Mouse (Mus musculus): ENCODE results near the gene Atp6v0d1. TPM values are rescaled to one million over a fixed set of nuclear protein-coding genes. Genes with fewer than 3 reads are reported as not detected.

Atp6v0d1 gene
- polyA plus RNA-seq, 1 experiment from 2014 or later: 74.6 TPM

DNA sequence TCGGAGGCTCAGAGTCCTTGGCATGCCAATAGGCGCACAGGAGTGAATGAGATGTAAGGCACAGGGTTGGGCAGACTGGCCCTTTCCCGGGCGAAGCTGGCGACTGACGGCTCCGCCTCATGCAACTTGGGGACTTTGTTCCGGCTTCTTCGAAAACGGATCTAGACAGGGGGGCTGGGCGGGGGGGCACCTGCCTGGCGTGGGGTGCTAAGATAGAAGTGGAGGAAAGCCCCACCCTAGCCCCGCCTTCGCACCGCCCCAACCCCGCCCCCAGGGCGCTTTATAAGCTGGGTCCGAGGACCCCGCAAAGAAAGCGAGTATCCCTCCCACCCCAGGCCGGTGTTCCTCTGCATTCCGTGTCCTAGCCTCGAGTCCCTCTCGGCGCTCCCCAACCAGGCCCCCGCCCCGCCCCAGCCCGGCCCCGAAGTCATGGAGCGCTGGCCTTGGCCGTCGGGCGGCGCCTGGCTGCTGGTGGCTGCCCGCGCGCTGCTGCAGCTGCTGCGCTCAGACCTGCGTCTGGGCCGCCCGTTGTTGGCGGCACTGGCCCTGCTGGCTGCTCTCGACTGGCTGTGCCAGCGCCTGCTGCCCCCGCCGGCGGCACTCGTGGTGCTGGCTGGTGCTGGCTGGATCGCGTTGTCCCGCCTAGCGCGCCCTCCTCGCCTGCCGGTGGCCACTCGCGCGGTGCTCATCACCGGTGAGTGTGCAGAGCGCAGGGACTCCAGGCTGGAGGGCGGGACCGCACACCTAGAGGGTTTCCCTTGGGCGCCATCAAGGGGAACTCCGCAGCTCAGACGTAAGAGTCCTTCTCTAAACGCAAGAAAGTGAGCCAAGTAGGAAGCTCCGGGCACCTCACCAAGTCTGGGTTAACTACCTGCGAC is 47.2 kb downstream of the Atp6v0d1 start, which contains the start of gene Hsd11b2:
TSS of gene Hsd11b2 (plus strand) at position 320 of the 878 bp plus-strand sequence.
- Histone ChIP-seq H3K4me3 (ENCODE audit: low read depth, low read length) (peak within 1 kb of the TSS; percentile 59), H3K36me3 (ENCODE audit: insufficient read depth) (peaks cover 11% of the 10 kb centered on the region; the same call in 1 of the 2 replicates), H3K9ac (peak within 1 kb of the TSS; percentile 64), H3K9me3 (ENCODE audit: low read depth, low read length) (no peaks in the 10 kb centered on the region), H3K27ac (ENCODE audit: low read depth) (peak within 1 kb of the TSS; percentile 65; the same call in 1 of the 2 replicates), H3K4me1 (ENCODE audit: insufficient read depth) (peaks cover 24% of the 10 kb centered on the region), H3K4me2 (peak within 1 kb of the TSS; percentile 99), H3K27me3 (ENCODE audit: insufficient read depth, low read length) (no peaks in the 10 kb centered on the region; the same call in 1 of the 2 replicates)
- no peak for TF ChIP-seq CTCF (IDR thresholded peaks at IDR 0.05; ENCODE audit: low read depth)
- under 1% methylated on average over 68 of the region's 68 CpGs for WGBS
- DNase-seq (peak; percentile 65), ATAC-seq (ENCODE audit: insufficient read depth) (peak; percentile 55)

DNA sequence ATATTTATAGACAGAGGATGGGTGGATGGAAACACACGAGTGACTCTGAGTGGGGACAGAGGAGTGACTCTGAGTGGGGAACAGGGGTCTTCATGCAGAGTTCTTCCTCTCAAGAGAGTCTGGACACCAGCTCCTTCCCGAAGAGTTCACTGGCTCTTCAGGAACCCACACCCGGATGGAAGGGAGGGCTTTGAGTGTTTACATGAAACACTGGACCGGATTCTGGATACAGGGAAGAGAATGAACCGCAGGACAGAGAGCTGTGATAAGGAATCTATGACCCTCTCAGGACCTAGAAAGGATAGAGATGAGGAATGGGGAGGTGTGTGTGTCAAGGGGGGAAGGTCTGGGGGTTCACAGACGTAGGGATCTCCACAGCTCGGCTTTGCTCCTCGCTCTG is 48.5 kb downstream of the Atp6v0d1 start:
- no peak overlapping the region for H3K4me3 ChIP-seq (ENCODE audit: low read depth, low read length)

DNA sequence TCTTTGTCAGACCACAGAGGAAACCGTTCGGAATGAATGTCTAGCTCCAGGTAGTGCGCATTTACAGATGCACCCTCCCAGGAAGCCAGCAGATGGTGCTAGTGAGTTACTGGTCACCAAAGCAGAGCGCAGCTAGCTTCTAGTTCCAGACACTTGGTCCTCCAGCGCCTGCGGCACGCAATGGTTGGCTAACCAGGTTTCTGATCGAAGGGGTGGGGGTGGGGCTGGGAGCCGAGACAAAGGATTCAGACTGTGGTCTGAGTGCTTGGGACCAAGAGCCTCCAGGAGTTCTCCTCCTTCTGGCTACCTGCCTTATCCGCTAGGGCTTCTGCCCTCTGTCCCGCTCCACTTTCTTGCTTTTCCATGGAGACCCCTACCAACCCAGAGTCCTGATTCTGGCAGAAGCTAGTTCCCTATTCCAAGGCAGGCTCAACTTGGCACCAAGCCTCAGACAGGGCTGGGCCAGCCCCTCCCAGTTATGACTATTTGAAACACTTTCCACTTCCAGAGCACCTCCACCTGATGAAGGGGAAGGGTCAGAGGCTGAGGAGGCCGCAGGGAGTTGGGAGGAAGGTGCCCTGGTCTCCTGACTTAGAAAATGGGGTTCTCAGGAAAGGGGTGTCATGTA is 49.7 kb downstream of the Atp6v0d1 start:
- TF ChIP-seq CTCF (IDR thresholded peaks at IDR 0.05; ENCODE audit: low read depth): peak; percentile 95
- no peak overlapping the region for H3K4me3 ChIP-seq (ENCODE audit: low read depth, low read length)
- H3K9me3 ChIP-seq (ENCODE audit: low read depth, low read length): no peaks in the 10 kb centered on the region
- H3K4me1 ChIP-seq (ENCODE audit: insufficient read depth): peaks cover 21% of the 10 kb centered on the region
- ATAC-seq (ENCODE audit: insufficient read depth): peak; percentile 60
- H3K9ac ChIP-seq: no peak overlapping the region
- peak; percentile 93 for DNase-seq
- WGBS: 12% methylated on average over 12 of the region's 12 CpGs
- H3K27ac ChIP-seq (ENCODE audit: low read depth): no peak overlapping the region
- H3K36me3 ChIP-seq (ENCODE audit: insufficient read depth): no peaks in the 10 kb centered on the region
- no peaks in the 10 kb centered on the region; the same call in 1 of the 2 replicates for H3K27me3 ChIP-seq (ENCODE audit: insufficient read depth, low read length)
- H3K4me2 ChIP-seq: peak overlapping the region; percentile 51

More for the DNA sequence above, 48.5 kb downstream of the Atp6v0d1 start:
- WGBS: 19% methylated on average over 8 of the region's 8 CpGs
- H3K4me2 ChIP-seq: peak overlapping the region; percentile 99; the same call in 1 of the 2 replicates
- no peaks in the 10 kb centered on the region; the same call in 1 of the 2 replicates for H3K27me3 ChIP-seq (ENCODE audit: insufficient read depth, low read length)
- H3K9me3 ChIP-seq (ENCODE audit: low read depth, low read length): no peaks in the 10 kb centered on the region
- peaks cover 3% of the 10 kb centered on the region; the same call in 1 of the 2 replicates for H3K36me3 ChIP-seq (ENCODE audit: insufficient read depth)
- peak; percentile 60 for DNase-seq
- peaks cover 24% of the 10 kb centered on the region for H3K4me1 ChIP-seq (ENCODE audit: insufficient read depth)
- no peak for TF ChIP-seq CTCF (IDR thresholded peaks at IDR 0.05; ENCODE audit: low read depth)
- ATAC-seq (ENCODE audit: insufficient read depth): no peak
- no peak overlapping the region for H3K27ac ChIP-seq (ENCODE audit: low read depth)
- no peak overlapping the region for H3K9ac ChIP-seq

DNA sequence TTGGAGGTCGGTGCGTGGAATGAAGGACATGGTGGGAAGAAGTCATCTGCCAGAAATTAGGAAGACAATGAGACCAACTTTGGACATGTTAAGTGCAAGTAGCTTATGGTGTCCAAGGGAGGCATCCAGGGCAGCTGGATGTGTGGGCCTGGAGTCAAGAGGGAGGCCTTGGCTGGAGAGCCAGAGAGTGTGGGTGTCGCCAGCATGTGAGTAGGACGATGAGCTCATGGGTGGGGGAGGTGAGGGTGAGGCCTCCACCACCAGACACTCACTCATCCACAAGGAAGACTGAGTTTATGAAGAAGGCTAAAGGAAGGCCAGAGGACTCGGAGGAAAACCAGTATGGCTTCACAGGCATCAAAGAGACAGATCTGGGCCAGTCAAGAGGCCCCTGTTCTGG is 51.2 kb downstream of the Atp6v0d1 start:
- no peaks in the 10 kb centered on the region; the same call in 1 of the 2 replicates for H3K27me3 ChIP-seq (ENCODE audit: insufficient read depth, low read length)
- H3K9me3 ChIP-seq (ENCODE audit: low read depth, low read length): no peaks in the 10 kb centered on the region
- H3K4me2 ChIP-seq: no peak overlapping the region
- H3K4me1 ChIP-seq (ENCODE audit: insufficient read depth): peaks cover 9% of the 10 kb centered on the region
- H3K27ac ChIP-seq (ENCODE audit: low read depth): no peak overlapping the region
- H3K9ac ChIP-seq: no peak overlapping the region
- H3K36me3 ChIP-seq (ENCODE audit: insufficient read depth): no peaks in the 10 kb centered on the region
- H3K4me3 ChIP-seq (ENCODE audit: low read depth, low read length): no peak overlapping the region
- no peak for DNase-seq
- WGBS: 72% methylated on average over 5 of the region's 5 CpGs
- TF ChIP-seq CTCF (IDR thresholded peaks at IDR 0.05; ENCODE audit: low read depth): no peak
- no peak for ATAC-seq (ENCODE audit: insufficient read depth)

DNA sequence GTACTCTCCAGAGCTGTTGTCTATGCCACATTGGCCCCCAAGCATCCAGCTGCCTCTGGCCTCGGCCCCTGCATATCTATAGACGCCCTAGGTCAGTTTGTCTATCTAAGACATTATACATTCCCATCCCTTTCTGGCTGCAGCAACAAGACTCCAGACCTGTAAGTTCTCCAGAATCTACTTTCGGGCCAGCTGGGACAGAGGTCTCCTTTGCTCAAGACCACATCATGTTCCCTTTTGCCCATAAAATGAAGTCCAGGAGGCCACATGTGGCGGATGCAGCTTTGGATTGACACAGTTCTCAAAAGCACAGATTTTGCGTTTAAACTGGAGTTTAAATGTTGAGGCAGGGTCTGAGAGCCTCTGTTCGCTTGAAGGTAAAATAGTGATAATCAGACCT is 51.7 kb downstream of the Atp6v0d1 start:
- WGBS: 81% methylated on average over 6 of the region's 6 CpGs
- TF ChIP-seq CTCF (IDR thresholded peaks at IDR 0.05; ENCODE audit: low read depth): no peak
- H3K9me3 ChIP-seq (ENCODE audit: low read depth, low read length): no peaks in the 10 kb centered on the region
- H3K4me2 ChIP-seq: no peak overlapping the region
- no peak for ATAC-seq (ENCODE audit: insufficient read depth)
- H3K27ac ChIP-seq (ENCODE audit: low read depth): no peak overlapping the region
- H3K27me3 ChIP-seq (ENCODE audit: insufficient read depth, low read length): no peaks in the 10 kb centered on the region; the same call in 1 of the 2 replicates
- H3K36me3 ChIP-seq (ENCODE audit: insufficient read depth): no peaks in the 10 kb centered on the region
- no peak overlapping the region for H3K4me3 ChIP-seq (ENCODE audit: low read depth, low read length)
- no peak for DNase-seq
- peaks cover 9% of the 10 kb centered on the region; the same call in 1 of the 2 replicates for H3K4me1 ChIP-seq (ENCODE audit: insufficient read depth)
- H3K9ac ChIP-seq: no peak overlapping the region

DNA sequence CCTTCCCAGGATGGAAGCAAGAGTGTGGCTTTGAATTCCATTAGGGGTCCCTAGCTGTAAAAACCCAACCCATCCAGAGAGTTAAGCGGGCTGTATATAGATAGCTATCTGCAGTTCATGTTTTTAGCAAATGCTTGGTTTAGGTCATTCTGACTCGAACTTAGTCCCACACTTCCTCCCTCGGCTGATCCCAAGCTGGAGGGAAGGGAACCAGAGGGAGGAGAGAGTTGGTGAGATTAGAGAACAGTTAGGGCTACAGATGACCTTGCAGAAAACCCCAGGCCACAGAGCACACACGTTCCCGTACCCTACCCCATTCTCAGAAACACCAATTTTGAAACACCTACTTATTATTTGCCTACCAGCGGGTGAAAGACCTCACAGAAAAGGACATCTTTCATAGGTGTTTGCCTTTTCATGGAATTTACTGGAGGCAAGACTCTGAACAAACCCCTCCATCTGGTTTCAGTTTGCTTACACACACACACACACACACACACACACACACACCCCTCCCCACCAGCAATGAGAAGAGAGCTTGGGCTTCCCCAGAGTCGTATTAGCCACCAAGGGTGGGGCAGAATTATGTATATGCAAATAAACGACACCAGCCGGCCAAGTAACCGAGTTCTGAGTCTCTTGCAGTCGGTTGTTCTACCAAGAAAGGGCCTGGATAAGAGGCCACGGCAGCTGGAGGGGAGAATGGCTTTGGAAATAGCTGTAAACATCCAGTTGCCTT is 55.7 kb downstream of the Atp6v0d1 start:
- peak overlapping the region; percentile 13 for H3K27ac ChIP-seq (ENCODE audit: low read depth)

More for the DNA sequence above, 55.7 kb downstream of the Atp6v0d1 start:
- H3K9me3 ChIP-seq (ENCODE audit: low read depth, low read length): no peaks in the 10 kb centered on the region
- ATAC-seq (ENCODE audit: insufficient read depth) (peak; percentile 47; the same call in 1 of the 2 replicates), DNase-seq (peak; percentile 40)
- H3K36me3 ChIP-seq (ENCODE audit: insufficient read depth): no peaks in the 10 kb centered on the region
- TF ChIP-seq CTCF (IDR thresholded peaks at IDR 0.05; ENCODE audit: low read depth): no peak
- H3K4me2 ChIP-seq: no peak overlapping the region
- H3K4me3 ChIP-seq (ENCODE audit: low read depth, low read length): no peak overlapping the region
- H3K27me3 ChIP-seq (ENCODE audit: insufficient read depth, low read length): no peaks in the 10 kb centered on the region
- no peak overlapping the region for H3K9ac ChIP-seq
- H3K4me1 ChIP-seq (ENCODE audit: insufficient read depth): 0 out of 2 replicates have a peak, but pooled peaks cover 3% of the 10 kb centered on the region
- WGBS: 31% methylated on average over 12 of the region's 12 CpGs
